Mouse (Mus musculus) embryonic stem cell, embryonic (primary cell): ENCODE results near the gene Mthfs.

Experiments
- CTCF ChIA-PET, 4 experiments: fragments of 300-600 bp in 2 of 4; fragments of 350-600 bp in 2 of 4; sonication (Branson Sonifier 250); formaldehyde crosslinking; loops; one replicate each; lab custom pipeline; 2022; ENCODE audit warnings: inconsistent platforms in 2 of 4; lab: Charles Lee
- POLR2A ChIA-PET, 4 experiments: fragments of 300-600 bp in 2 of 4; fragments of 350-600 bp in 2 of 4; sonication (Branson Sonifier 250); formaldehyde crosslinking; loops; one replicate each; lab custom pipeline; 2022; ENCODE audit warnings: antibody characterized with exemption in 4 of 4, inconsistent platforms in 1 of 4; lab: Charles Lee

The Mthfs gene

DNA sequence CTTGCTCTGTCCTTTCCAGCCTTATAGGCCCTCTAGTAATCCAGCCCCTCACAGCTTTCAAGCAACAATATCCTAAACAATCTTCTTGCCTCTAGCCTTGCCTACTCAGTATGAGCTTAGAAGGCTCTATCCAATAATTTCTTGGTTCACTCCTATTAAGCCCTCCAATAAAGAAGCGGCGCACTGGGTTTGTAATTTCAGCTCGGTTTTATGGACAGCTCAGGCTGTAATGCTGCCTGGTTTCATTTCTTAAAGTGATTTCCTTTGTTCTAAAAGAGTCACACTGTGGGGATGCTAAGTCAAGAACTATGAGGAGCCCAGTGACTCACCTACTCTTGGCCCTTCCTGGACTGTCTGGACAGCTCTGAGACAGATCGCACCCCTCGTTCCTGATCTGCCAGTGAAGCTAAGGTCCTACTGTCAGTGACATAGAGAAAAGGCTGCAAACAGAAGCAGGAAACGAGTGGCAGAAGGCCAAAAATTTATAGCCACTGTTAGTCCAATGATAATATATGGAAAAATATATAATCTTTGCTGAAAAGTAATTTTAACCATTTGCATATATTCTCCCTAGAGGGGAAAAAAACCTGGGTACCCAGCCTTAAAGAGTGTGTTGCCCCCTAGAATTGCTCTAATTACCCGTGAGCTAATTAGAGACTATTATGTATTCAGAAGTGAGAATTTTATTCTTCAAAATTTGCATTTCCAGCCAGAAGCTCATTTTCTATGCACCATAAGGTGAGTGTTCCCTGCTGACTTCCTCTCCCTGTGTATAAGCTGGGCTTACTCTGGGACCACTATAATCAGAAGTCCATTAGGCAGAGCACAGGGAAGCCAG lies 98.1 kb downstream of the Mthfs start:
- ChIA-PET CTCF (interaction anchor here in 1 of 4 experiments (0.6 kb wide), 1 partner anchor 291 kb away, joined by 4 read pairs; no protein-coding TSS in a partner anchor), POLR2A (interaction anchor here in 1 of 4 experiments (0.9 kb wide), 1 partner anchor 27 kb away, joined by 3 read pairs; no protein-coding TSS in a partner anchor)

- ChIA-PET CTCF (interaction anchor here in 1 of 4 experiments (0.6 kb wide), 1 partner anchor 290 kb away, joined by 4 read pairs; no protein-coding TSS in a partner anchor), POLR2A (interaction anchor here in 2 of 4 experiments (0.7 to 0.9 kb wide), 2 partner anchors 27 to 350 kb away, joined by 3 to 8 read pairs; no protein-coding TSS in a partner anchor)
Measured at GRCm38 (mm10) chr9:89309195-89309535, 98.7 kb downstream of the Mthfs start.

GRCm38 (mm10) chr9:89311649-89312048 lies 101.2 kb downstream of the Mthfs start:
- ChIA-PET POLR2A (no interaction called here), CTCF (no interaction called here)

DNA sequence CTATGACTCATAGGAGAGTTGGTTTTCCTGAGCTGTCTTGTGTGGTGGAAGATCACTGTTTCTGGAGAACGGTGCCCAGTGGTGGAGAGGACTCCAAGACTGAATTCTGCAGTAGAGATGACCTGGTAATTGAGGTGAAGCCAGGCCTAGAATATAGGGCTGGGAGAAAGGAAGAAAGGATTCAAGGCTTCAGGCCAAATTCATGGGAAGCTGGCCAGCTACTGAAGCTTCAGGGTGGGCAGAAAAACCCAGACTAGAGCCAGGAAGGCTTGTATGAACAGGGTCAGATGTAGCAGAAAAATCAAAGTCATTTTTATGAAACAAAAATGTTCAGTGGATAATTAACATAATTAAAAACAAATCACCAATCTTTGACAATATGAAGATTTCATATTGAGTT lies 163.3 kb downstream of the Mthfs start:
- ChIA-PET CTCF (no interaction called here), POLR2A (no interaction called here)

DNA sequence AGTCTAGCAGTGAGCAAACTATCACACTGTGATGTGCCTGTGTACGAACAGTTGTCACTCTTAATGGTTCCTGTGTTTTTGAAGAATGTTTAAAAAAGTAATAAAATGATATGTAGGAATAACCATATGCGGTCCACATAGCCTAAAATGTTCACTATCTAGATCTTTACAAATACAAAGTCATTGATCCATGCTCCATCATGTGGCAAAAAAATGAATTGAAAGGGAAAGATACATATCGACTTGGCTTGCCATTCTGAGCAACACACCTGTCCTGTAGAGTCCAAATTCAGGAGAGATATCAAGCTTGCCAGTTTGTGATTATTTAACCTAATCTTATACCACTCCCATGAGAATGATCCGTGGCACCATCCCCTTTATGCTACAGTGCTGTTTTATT lies 164.2 kb downstream of the Mthfs start:
- POLR2A ChIA-PET = no interaction called here
- CTCF ChIA-PET = no interaction called here

- POLR2A ChIA-PET = no interaction called here
- CTCF ChIA-PET = no interaction called here
Measured at GRCm38 (mm10) chr9:89403031-89403430, 192.6 kb downstream of the Mthfs start.
